Comparison of ENCODE assay signal across 9 mouse cellular contexts in genomic region chr17:34712951-34713350, GRCm38 (mm10). TPM values are rescaled to one million over a fixed set of nuclear protein-coding genes. Genes with fewer than 3 reads are reported as not detected.
A peak's percentile ranks its signal among the peaks of the same experiment; 100 is the strongest.
DNase-seq lines count a peak whose midpoint lies in the region; ATAC-seq and TF ChIP-seq lines count a peak whose summit lies in the region.
"Had no signal": no experiment of that assay in that cellular context is flagged by ENCODE, and none has a peak within 500 bp of the region (broad histone marks: within the 10 kb centered on the region; RNA-seq: fewer than 3 reads in every experiment).

No protein-coding gene starts in this region.

- H3K4me3 ChIP-seq in hindbrain, embryonic 14.5 days (replicated peaks; ENCODE audit: low read length) = no peak overlapping the region
- H3K4me3 ChIP-seq in hindbrain, embryonic 13.5 days = no peak overlapping the region
- H3K4me3 ChIP-seq in left cerebral cortex, adult 2 months = no peak overlapping the region
- H3K4me3 ChIP-seq in neural tube, embryonic 11.5 days (ENCODE audit: low read depth, low read length) = no peak overlapping the region
- H3K4me3 ChIP-seq: liver, embryonic 15.5 days had no signal

- no peak for ATAC-seq in hindbrain, embryonic 14.5 days (ENCODE audit: low FRiP score)
- no peak for ATAC-seq in hindbrain, embryonic 13.5 days (ENCODE audit: low FRiP score)
- peak; percentile 20 for ATAC-seq in Patski
- peak; percentile 82 for ATAC-seq in common myeloid progenitor, adult 5-6 weeks (replicated peaks; ENCODE audit: low read depth, poor library complexity, severe bottlenecking)
- ATAC-seq in neural tube, embryonic 11.5 days (ENCODE audit: insufficient read depth, low FRiP score, low TSS enrichment) = no peak

- H3K9ac ChIP-seq in hindbrain, embryonic 14.5 days = no peak overlapping the region
- no peak overlapping the region for H3K9ac ChIP-seq in hindbrain, embryonic 13.5 days
- H3K9ac ChIP-seq in neural tube, embryonic 11.5 days (ENCODE audit: low read length) = no peak overlapping the region
- H3K9ac ChIP-seq: liver, embryonic 15.5 days had no signal

- intact Hi-C loops in left cerebral cortex, adult 2 months (cut with DNase I) = loop anchor here (1.0 kb wide), 1 partner anchor 59 kb away; no protein-coding TSS in a partner anchor

- H3K4me1 ChIP-seq in hindbrain, embryonic 14.5 days (replicated peaks; ENCODE audit: control insufficient read depth, insufficient read depth, low read length) = no peaks in the 10 kb centered on the region
- no peaks in the 10 kb centered on the region for H3K4me1 ChIP-seq in hindbrain, embryonic 13.5 days (replicated peaks)
- H3K4me1 ChIP-seq in neural tube, embryonic 11.5 days (ENCODE audit: control insufficient read depth, insufficient read depth, low read length) = no peaks in the 10 kb centered on the region
- H3K4me1 ChIP-seq: liver, embryonic 15.5 days had no signal

- no peaks in the 10 kb centered on the region for H3K27me3 ChIP-seq in hindbrain, embryonic 14.5 days (ENCODE audit: control insufficient read depth, insufficient read depth, low read length)
- no peaks in the 10 kb centered on the region for H3K27me3 ChIP-seq in hindbrain, embryonic 13.5 days
- no peaks in the 10 kb centered on the region for H3K27me3 ChIP-seq in Patski
- H3K27me3 ChIP-seq in neural tube, embryonic 11.5 days (ENCODE audit: control insufficient read depth, insufficient read depth, low read length) = no peaks in the 10 kb centered on the region
- H3K27me3 ChIP-seq: liver, embryonic 15.5 days had no signal

- POLR2A ChIA-PET in Patski (lab: Charles Lee) = no interaction called here

- 49% methylated on average over 6 of the region's 6 CpGs for WGBS in hindbrain, embryonic 14.5 days
- 48% methylated on average over 6 of the region's 6 CpGs for WGBS in hindbrain, embryonic 13.5 days
- 40% methylated on average over 6 of the region's 6 CpGs for WGBS in neural tube, embryonic 11.5 days

- peak; percentile 33 for DNase-seq in hindbrain, embryonic 14.5 days (ENCODE audit: low spot score)
- no peak for DNase-seq in Patski (ENCODE audit: low read depth, low spot score)
- peak; percentile 83 for DNase-seq in heart, postnatal 4 days
- peak; percentile 60 to 78 for DNase-seq in left cerebral cortex, adult 2 months (ENCODE audit: extremely low spot score in 1 of 2, low spot score in 2 of 2)
- peak; percentile 34 for DNase-seq in neural tube, embryonic 11.5 days (ENCODE audit: low spot score)
- DNase-seq in urinary bladder, postnatal 36 days (ENCODE audit: low spot score in 2 of 2) = peak; percentile 46 to 61

- CTCF ChIA-PET in Patski (lab: Charles Lee) = interaction anchor here (1.0 to 1.7 kb wide), 2 partner anchors 15 to 57 kb away, joined by 4 to 7 read pairs; no protein-coding TSS in a partner anchor

- no peaks in the 10 kb centered on the region for H3K9me3 ChIP-seq in hindbrain, embryonic 14.5 days (ENCODE audit: control insufficient read depth, low read length)
- no peaks in the 10 kb centered on the region for H3K9me3 ChIP-seq in hindbrain, embryonic 13.5 days
- H3K9me3 ChIP-seq in neural tube, embryonic 11.5 days (ENCODE audit: control insufficient read depth, low read length) = no peaks in the 10 kb centered on the region
- H3K9me3 ChIP-seq: liver, embryonic 15.5 days had no signal

- no peak overlapping the region for H3K4me2 ChIP-seq in hindbrain, embryonic 14.5 days (replicated peaks)
- no peak overlapping the region for H3K4me2 ChIP-seq in hindbrain, embryonic 13.5 days
- no peak overlapping the region for H3K4me2 ChIP-seq in neural tube, embryonic 11.5 days (ENCODE audit: low read depth)
- H3K4me2 ChIP-seq: liver, embryonic 15.5 days had no signal

- H3K36me3 ChIP-seq in hindbrain, embryonic 14.5 days (replicated peaks; ENCODE audit: control insufficient read depth, insufficient read depth) = no peaks in the 10 kb centered on the region
- no peaks in the 10 kb centered on the region for H3K36me3 ChIP-seq in hindbrain, embryonic 13.5 days
- no peaks in the 10 kb centered on the region for H3K36me3 ChIP-seq in neural tube, embryonic 11.5 days (ENCODE audit: control insufficient read depth, insufficient read depth, low read length)
- H3K36me3 ChIP-seq: liver, embryonic 15.5 days had no signal

- no peak for TF ChIP-seq CTCF in Patski (IDR thresholded peaks at IDR 0.05)
- TF ChIP-seq CTCF in left cerebral cortex, adult 2 months (IDR thresholded peaks at IDR 0.05) = peak; percentile 75

- H3K27ac ChIP-seq in hindbrain, embryonic 14.5 days = no peak overlapping the region
- H3K27ac ChIP-seq in hindbrain, embryonic 13.5 days = no peak overlapping the region
- H3K27ac ChIP-seq in left cerebral cortex, adult 2 months = no peak overlapping the region
- H3K27ac ChIP-seq in neural tube, embryonic 11.5 days (ENCODE audit: low read depth, low read length) = no peak overlapping the region
- H3K27ac ChIP-seq: liver, embryonic 15.5 days had no signal

- in situ Hi-C loops in Patski (cut with MboI; ENCODE audit: low pct_unique_long_range_greater_than_20kb) = no loop called here

RNA-seq across cellular contexts. Expression of gene C4b, which starts 30.7 kb away (rescaled TPM):
- polyA plus RNA-seq in hindbrain, embryonic 14.5 days (2014; fragmentation: Nextera tagmentation; extraction: Ambion mirVana) = 0.22 TPM in 1 of 2 replicates, not detected in the other
- polyA plus RNA-seq in hindbrain, embryonic 13.5 days (2015; fragmentation: Nextera tagmentation; extraction: Ambion mirVana) = 0.09 TPM in 1 of 2 replicates, not detected in the other
- polyA plus RNA-seq in Patski (2021) = 1.1 TPM
- total RNA-seq in common myeloid progenitor, adult 5-6 weeks (2017) = 0.18 TPM in 1 of 2 replicates, not detected in the other
- total RNA-seq in heart, postnatal 4 days (2021) = 1 to 10 TPM; 5.0 to 5.5 TPM
- total RNA-seq in left cerebral cortex, adult 2 months (2021) = 10 to 100 TPM; 10.8 to 11.2 TPM
- polyA plus RNA-seq in neural tube, embryonic 11.5 days (2014; fragmentation: Nextera tagmentation; extraction: Ambion mirVana) = not detected in 2 replicates

RNA-seq across cellular contexts. Expression of gene Tnxb, which starts 42.6 kb away (rescaled TPM):
- 0.24 and 0.43 TPM in 2 replicates for polyA plus RNA-seq in hindbrain, embryonic 14.5 days (2014; fragmentation: Nextera tagmentation; extraction: Ambion mirVana)
- polyA plus RNA-seq in hindbrain, embryonic 13.5 days (2015; fragmentation: Nextera tagmentation; extraction: Ambion mirVana) = 0.09 TPM in 2 replicates
- 0.50 TPM for polyA plus RNA-seq in Patski (2021)
- not detected in 2 replicates for total RNA-seq in common myeloid progenitor, adult 5-6 weeks (2017)
- total RNA-seq in heart, postnatal 4 days (2021) = 10 to 100 TPM; 47.1 to 54.2 TPM
- total RNA-seq in left cerebral cortex, adult 2 months (2021) = 1 to 10 TPM; 1.5 to 2.4 TPM
- polyA plus RNA-seq in neural tube, embryonic 11.5 days (2014; fragmentation: Nextera tagmentation; extraction: Ambion mirVana) = 0.03 TPM in 1 of 2 replicates, not detected in the other

Comparison
In these comparisons a context has a peak if more than half of its experiments do, and no peak if none do; other contexts are left out.
1. ATAC-seq: peak in Patski (single experiment) and common myeloid progenitor, adult 5-6 weeks (single experiment); none in hindbrain, embryonic 14.5 days (single experiment), hindbrain, embryonic 13.5 days (single experiment) and neural tube, embryonic 11.5 days (single experiment).